Mouse (Mus musculus) C2C12 (cell line): ENCODE measurements around the gene Apmap.

ENCODE experiments used
- CEBPB ChIP-seq: IDR thresholded peaks from one replicate; pipeline ENCODE4 v1.6.1; 2011; ENCODE audit warnings: low read depth, mild to moderate bottlenecking, control low read depth, moderate library complexity
- CTCF ChIP-seq: IDR thresholded peaks from one replicate; pipeline ENCODE4 v1.5.1; 2011; ENCODE audit not compliant: control insufficient read depth, insufficient read depth, insufficient read length
- FOSL1 ChIP-seq: IDR thresholded peaks from one replicate; pipeline ENCODE4 v1.8.0; 2011; ENCODE audit warnings: mild to moderate bottlenecking, low read length; ENCODE audit not compliant: poor library complexity, insufficient read depth, severe bottlenecking
- MAX ChIP-seq: IDR thresholded peaks from one replicate; pipeline ENCODE4 v1.6.1; 2011; ENCODE audit warnings: mild to moderate bottlenecking, control low read depth
- MYOD1 ChIP-seq: IDR thresholded peaks from one replicate; pipeline ENCODE4 v1.6.1; 2011; ENCODE audit warnings: low read depth; ENCODE audit not compliant: control insufficient read depth, insufficient read length
- MYOG ChIP-seq: IDR thresholded peaks from one replicate; pipeline ENCODE4 v1.6.1; 2011; ENCODE audit not compliant: control insufficient read depth, insufficient read length; ENCODE audit errors: extremely low read depth
- USF1 ChIP-seq: IDR thresholded peaks from one replicate; pipeline ENCODE4 v1.6.1; 2011; ENCODE audit warnings: low read depth, mild to moderate bottlenecking, control low read depth, moderate library complexity

- TF ChIP-seq CTCF: no peak
- no peak for TF ChIP-seq MYOG
- no peak for TF ChIP-seq USF1
- no peak for TF ChIP-seq MAX
- no peak for TF ChIP-seq MYOD1
- no peak for TF ChIP-seq FOSL1
- TF ChIP-seq CEBPB: no peak
Observed at GRCm38 (mm10) chr2:150629255-150629654, 20.9 kb upstream of the Apmap start.
